Mouse (Mus musculus) G1E (cell line): ENCODE measurements around the gene Tbc1d5.

Source experiments
- CTCF ChIP-seq: IDR thresholded peaks from 2 replicates; pipeline ENCODE4 v1.5.1; 2012; ENCODE audit warnings: low read depth, low read length, inconsistent platforms, mixed read lengths
- POLR2AphosphoS5 ChIP-seq: IDR thresholded peaks from 2 replicates; pipeline ENCODE4 v1.6.1; 2012; ENCODE audit warnings: low read depth, low read length, inconsistent platforms; ENCODE audit not compliant: insufficient replicate concordance

- no peak for TF ChIP-seq CTCF
- no peak for TF ChIP-seq POLR2AphosphoS5
Observed at GRCm38 (mm10) chr17:51016384-51016783, 162.8 kb downstream of the Tbc1d5 start.
